Mouse (Mus musculus) spleen, postnatal 0 days (tissue): ENCODE data around the gene Igll1. TPM values are rescaled to one million over a fixed set of nuclear protein-coding genes. Genes with fewer than 3 reads are reported as not detected.

ENCODE experiments used
- polyA plus RNA-seq: library from polyadenylated mRNA; unstranded; fragments of >200 nt; fragmentation: Nextera tagmentation; extraction: Ambion mirVana; gene quantifications from 2 replicates; pipeline ENCODE4 v1.2.1, GENCODE M21; 2015

The Igll1 gene
- 19.5 and 31.4 TPM in 2 replicates for polyA plus RNA-seq

DNA sequence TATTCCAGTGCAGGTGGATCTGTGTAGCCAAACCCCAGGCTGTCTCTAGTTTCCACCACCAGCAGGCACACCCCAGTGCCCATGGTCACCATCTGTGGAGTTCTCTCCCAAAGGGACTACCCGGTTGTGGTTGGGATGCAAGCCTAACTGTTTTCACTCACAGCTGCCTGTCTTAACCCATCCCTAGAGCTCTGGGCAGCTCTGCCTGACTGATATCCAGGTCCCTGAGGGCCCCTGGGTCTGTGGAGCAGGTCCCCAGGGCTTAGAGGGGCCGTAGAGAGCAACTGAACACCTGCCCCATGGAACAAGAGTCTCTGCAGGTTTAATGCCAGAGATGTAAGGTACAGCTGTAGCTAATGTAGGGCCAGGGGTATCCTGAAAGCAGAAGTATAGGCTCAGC, at the start of gene Igll1:
Gene Igll1 (minus strand): TSS at position 8 of the 400 bp plus-strand sequence.

GRCm38 (mm10) chr16:16896382-16897055, 32.7 kb upstream of the Igll1 start, which contains the start of gene Ppm1f:
Gene Ppm1f, plus strand, starts transcription at chr16:16896469.

DNA sequence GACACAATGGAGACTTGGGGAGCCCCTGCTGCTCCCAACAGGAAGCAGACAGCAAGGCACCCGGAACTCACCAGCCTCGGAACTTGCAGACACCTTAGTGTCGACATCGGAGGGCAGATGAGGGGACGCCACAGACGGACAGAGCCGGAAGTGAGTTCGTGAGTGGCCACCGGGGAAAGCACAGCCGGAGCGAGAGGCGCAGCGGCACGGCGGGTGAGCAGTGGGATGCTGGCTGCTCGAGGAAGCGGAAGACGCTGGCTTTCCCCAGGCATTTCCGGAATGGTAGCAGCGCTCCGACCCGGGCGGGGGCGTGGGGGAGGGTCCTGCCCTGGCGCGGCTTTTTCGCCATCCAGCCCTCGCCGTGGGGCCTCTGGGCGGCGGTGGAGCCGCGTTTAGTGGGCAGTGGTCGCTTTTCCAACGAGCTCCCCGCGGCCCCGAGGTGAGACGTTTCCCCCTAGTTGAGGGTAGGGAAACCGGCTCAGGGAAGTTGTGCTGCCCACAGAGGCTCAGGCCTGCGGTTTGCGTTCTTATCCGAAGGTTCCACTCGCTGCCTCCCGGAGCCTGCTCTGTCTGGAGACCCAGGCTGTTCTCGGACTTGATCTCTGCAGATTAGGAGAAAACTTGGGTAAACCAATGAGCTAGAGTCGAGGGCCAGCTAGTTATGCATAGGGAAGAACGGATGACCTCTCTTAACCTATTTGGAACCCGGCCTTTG, 7.0 kb upstream of the Igll1 start, which contains the start of the genes Top3b and Vpreb1:
Gene Top3b (plus strand): TSS at position 120 of the 715 bp plus-strand sequence.
Gene Vpreb1 (minus strand): TSS at position 227 of the 715 bp plus-strand sequence.

GRCm38 (mm10) chr16:16828757-16829615, 34.8 kb downstream of the Igll1 start, which contains the start of gene Spag6l:
Gene Spag6l, minus strand, starts transcription at chr16:16829456.

Other genes starting within 250 kb of the Igll1 start
- gene Olfr19, start 187.6 kb downstream of the Igll1 start, polyA plus RNA-seq: not detected in 2 replicates
- 0.12 TPM in 1 of 2 replicates, not detected in the other for gene Spag6l, start 34.5 kb downstream of the Igll1 start, polyA plus RNA-seq
- 37.2 and 40.3 TPM in 2 replicates for gene Top3b, start 6.8 kb upstream of the Igll1 start, polyA plus RNA-seq
- gene Vpreb1, start 6.9 kb upstream of the Igll1 start, polyA plus RNA-seq: 17.3 and 25.3 TPM in 2 replicates
- gene Ppm1f, start 32.5 kb upstream of the Igll1 start, polyA plus RNA-seq: 7.7 and 9.3 TPM in 2 replicates
- gene Mapk1, start 119.4 kb upstream of the Igll1 start, polyA plus RNA-seq: 89.7 and 91.6 TPM in 2 replicates
- 2.8 and 3.9 TPM in 2 replicates for gene Ypel1, start 205.7 kb upstream of the Igll1 start, polyA plus RNA-seq
- 61.7 and 73.1 TPM in 2 replicates for gene Ppil2, start 247.3 kb upstream of the Igll1 start, polyA plus RNA-seq